Mouse (Mus musculus) layer of hippocampus, adult 8-10 months (tissue): ENCODE data around the gene Tectb. TPM values are rescaled to one million over a fixed set of nuclear protein-coding genes. Genes with fewer than 3 reads are reported as not detected.
"Not testable (repeated sequence)": the region's sequence is repeated elsewhere in the genome, so short reads cannot be mapped to it uniquely, and the experiment has no call there.

Experiments used
- DNase-seq, 2 experiments: peaks; one replicate each; pipeline ENCODE4 v3.0.0; 2022; ENCODE audit warnings: low spot score in 2 of 2
- total RNA-seq, 4 experiments: library from RNA; stranded (reverse); gene quantifications; 2 replicates each; pipeline ENCODE4 v1.2.4; 2022

Gene Tectb
- total RNA-seq = under 1 TPM in 1 of 4 experiments, not detected in 3; 0.16 TPM

DNA sequence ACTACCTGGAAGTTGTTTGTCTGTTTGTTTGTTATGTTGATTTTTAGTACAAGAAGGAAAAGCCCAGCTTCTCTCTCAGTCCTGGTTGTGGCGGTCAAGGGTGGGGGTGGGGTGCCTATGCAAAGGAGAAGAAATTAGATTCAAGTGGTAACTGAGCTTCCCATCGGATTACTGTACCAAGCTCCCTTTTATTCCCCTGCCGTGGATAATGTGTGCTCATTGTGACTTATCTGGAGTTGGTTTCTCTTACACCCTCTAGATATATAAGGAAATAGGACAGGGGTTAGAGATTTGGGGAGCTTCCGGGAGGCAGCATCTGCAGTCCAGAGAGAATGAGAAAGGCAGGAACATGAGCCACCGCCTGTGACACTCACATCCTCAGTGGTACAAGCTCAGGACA lies at the start of gene Tectb:
TSS of gene Tectb (plus strand) at position 301 of the 400 bp plus-strand sequence.
- DNase-seq = no peak

DNA sequence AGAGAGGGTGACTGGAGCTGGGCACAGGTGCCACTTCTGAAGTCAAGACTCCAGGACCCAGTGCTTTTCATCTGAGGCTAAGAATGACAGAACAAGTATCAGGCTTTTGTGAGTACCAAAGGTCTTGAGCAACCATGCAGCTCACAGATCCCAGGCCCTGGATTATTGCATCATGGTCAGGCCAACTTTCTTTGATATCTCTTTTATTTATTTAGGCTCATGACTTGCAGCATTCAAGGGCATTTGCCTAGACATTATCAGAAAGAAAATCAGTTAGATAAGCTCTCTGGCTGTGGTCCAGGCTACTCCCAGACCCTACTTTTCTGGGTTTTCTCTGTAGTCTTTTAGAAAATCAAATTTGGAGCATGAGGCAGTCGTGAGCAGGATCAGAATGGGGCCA lies 48.8 kb upstream of the Tectb start:
- DNase-seq = no peak

DNA sequence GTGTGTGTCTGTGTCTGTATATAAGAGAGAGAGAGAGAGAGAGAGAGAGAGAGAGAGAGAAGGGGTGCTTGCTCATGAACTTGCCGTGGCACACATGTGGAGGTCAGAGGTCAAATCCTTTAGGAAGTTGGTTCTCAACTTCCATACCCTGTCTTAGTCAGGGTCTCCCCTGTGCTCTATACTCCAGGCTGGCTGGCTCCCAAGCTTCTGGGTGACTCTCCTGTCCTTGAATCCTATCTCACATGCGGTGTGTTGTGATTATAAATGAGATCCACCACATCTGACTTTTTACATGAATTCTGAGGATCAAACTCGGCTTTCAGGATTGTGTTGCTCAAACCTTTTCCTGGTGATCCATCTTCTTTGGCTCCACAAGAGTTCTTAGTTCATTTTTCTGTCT lies 48.1 kb upstream of the Tectb start:
- no peak for DNase-seq

DNA sequence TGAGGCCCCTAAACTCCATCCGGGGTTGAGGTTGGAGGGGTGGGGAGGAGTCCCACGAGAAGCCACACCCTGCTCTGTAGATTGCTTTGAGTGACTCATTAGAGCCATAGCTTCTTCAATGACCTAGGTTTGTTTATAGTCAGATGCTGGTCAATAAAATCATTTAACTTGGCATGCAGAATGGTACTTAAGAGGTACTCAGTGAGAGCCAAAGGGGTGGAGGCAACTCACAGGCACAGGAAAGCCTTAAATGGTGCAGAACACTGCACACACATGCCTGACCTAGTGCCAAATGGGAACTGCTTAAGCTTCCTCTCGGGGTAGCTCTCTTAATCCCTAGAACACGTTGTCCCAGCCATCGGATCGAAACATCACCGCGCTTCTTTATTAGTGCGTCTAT lies 46.0 kb upstream of the Tectb start:
- DNase-seq = no peak

DNA sequence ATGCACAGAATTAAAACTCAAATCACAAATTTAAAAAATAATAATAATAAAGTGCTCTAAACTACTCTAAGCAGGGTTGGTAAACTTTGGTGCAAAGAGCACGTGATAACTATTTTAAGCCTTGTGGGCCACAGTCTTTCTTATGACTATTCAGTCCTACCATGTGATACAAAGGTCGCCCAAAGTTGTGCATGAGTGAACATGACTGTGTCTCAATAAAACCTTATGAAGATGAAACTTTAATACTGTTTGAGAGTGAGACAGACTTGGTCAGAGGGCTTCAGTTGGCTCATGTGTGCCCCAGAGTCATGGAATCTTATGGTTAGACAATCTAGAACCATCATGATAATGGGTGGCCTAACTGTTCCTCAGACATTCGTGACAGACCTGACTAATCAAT lies 44.6 kb upstream of the Tectb start:
- DNase-seq = no peak

DNA sequence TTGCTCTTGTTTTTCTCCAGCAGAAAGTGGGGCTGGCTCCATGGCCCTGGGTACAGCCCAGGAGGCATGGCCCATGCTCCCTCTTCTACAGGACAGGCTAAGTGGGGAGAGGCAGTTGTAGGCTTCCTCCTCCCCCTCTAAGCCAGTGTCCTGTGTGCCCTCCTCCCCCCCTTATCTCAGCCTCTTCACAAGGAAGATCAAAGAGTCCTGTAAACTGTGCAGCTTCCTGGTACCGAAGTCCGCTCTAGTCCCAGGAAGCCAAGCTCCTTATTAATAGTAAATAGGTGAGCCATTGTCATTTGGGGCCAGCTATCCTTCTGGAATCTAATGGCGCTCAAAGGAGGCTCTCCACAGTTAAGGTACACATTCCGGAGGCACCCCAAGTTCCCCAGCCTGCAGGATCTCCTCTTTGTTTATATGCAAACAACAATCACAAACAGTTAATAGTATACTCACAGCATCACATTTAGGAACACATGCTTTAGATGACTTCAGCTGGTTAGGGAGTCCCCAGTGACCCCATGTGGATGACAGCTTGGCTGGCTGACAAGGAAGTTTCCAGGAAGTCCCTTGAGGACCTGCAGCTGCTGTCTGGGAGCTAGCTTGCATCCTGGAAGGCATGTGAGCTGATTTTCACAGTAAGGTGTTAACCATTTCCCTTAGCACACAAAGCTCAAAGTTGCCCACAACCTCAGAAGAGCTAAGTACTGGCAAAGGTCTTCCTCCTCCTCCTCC lies 43.7 kb upstream of the Tectb start:
- no peak for DNase-seq

DNA sequence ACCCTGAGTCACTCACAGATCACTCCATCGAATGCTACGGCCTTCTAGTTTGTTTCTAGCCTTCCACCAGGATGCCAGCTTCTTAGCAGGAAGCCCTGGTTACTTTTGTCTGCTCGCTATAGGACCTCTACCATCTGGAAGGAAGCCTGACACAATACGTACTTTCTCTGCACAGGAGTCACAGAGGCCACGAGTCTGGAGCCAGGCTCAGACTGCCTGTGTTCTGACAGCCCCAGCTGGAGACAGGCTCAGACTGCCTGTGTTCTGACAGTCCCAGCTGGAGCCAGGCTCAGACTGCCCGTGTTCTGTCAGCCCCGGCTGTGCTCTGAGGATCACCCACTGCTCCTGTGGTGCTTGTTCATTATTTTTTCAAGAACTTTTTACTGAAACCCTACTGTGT lies 42.6 kb upstream of the Tectb start:
- no peak for DNase-seq

DNA sequence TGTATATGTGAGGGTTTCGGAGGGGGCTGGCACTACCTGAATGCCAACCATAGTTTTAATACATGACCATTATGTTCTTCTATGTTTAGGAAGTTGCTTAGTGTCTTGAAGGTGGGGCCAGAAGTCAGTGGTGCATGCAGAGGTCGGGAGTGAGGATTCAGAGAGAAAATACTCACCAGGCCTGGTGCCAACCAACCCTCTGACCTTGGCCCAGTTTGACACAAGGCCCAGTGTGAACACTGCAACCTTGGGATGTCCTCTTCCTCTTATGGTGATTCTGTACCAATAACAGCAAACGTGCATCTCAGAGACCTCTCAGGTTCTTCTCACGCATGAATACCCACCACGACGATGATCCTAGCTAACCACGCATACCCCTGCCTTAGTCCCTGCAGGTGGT lies 42.0 kb upstream of the Tectb start:
- no peak for DNase-seq

DNA sequence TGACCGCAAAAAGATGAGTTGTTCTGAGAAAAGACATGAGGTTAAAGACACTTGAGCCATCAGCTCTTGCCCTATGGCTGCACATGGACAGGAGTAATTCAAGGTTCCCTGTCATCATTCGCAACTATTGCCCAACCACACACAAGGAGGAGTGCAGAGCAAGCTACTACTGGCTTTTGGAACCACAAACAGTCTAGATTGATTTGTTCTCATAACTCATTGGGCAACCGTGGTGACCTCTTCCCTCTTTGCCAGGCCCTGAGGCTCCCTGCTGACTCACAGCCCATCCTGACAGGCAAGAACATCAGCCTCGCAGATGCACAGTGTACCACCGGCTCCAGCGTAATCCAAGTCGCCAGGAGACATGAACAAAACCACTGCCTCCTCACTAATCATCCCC lies 41.2 kb upstream of the Tectb start:
- DNase-seq = no peak

DNA sequence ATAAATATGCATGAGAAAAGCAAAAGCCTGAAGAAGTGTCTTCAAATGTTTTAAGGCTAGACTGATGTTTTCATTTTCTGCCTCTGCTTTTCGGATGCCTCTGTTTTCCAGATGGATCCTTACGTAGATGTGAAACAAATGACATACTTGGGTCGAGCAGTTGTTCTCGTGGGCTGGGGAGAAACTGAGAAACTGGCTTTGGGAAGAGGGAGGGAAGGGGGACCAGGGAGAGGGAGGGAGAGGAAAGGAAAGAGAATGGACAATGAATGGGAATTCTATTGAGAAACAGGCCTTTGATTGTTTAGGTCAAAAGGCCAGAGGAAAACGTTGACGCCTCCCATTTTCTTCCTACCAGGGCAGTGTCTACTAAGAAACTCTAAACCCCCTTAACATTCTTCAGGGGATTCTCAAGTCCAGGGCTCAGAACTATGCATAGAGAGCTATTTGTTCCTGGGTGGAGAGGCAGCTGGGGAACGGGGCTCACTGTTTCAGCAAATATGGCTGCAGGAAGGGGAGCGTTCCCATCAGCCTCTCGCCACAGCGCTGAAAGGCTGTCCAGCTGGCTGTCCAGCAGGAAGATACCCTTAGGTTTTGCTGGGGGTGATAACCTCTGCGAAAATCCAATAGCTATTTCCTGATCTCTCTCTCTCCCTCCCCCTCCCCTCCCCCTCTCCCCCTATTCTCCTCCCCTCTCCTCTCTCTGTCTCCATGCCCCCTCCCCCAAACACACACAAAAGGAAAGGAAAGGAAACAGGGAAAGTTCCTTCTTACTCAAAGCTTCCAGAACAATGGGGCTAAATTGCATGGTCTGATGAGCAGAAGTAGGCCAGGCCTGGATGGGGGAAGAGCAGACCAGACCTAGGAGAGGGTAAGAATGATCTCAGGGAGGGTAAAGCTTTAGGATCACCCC lies 36.9 kb upstream of the Tectb start:
- no peak for DNase-seq

DNA sequence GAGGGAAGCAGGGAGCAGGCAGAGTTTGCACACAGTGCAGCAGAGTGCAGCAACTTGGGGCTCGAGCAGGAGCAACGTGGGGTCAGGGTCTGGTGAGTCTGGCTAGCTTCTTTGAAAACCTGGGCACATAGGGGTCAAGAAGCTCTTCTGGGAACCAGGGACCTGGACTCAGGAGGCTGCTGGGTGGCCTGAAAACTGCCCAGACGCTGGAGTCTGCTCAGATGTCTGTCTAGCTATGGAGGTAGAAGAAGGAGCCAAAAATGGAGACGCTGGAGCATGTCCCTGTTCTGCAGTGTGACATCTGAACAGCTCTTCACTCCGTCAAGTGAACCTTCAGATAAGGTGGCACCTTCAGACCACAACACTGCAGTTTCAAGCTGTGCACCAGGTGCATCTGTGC lies 35.8 kb upstream of the Tectb start:
- no peak for DNase-seq

DNA sequence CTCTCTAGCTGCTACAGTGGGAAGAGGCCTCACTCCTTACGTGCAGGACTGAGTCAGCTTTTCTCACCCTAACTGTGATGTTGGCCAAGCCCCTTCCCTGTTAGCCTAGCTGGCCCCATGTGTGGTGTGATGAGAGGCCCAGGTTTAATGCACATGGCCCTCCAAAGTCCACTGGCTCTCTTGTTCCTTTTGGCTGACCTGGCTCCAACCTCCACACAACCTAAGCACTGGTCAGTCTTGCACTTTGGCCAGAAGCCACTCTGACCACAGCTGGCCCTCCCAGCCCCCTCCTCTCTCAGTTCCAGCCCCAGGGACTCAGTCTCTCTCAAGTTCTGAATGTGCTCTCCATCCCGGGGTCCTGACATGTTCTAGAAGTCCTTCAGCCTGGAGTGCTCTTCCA lies 35.4 kb upstream of the Tectb start:
- DNase-seq = no peak

DNA sequence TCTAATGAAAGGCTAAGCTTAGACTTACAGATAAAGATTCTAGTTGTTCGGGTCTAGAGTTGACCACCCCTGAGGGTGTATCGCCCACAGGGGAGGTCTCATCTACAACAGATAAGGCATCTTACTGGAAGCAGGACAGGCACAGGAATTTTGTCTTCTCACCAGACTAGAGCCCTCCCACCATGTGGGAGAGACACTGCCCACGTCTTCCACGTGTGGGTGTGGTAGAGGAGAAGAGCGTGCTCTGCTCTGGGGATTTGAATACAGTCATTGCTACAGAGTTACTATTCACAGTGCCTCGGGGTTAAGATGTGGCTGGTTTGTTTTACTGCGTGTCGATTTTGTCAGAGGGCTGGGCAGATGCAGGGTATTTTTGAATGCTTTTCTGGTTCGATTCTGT lies 33.0 kb upstream of the Tectb start:
- DNase-seq = no peak

DNA sequence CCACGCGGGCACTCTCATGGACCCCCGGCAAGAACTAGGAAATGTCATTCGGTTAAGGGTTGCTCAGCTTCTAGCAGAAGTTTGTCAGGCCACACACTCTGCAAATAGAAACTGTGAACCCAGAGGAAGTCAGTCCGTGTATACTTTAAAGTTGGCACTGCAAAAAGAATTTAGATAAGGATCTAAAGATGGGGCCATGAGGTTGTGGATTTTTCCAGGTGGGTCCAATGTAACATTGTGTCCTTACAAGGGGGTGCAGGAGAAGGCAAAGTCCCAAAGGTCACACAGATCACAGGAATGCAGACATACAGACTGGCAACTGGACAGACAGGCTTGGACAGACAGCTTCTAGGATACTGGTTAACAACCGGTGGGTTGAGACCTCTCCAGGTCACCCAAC lies 32.4 kb upstream of the Tectb start:
- no peak for DNase-seq

DNA sequence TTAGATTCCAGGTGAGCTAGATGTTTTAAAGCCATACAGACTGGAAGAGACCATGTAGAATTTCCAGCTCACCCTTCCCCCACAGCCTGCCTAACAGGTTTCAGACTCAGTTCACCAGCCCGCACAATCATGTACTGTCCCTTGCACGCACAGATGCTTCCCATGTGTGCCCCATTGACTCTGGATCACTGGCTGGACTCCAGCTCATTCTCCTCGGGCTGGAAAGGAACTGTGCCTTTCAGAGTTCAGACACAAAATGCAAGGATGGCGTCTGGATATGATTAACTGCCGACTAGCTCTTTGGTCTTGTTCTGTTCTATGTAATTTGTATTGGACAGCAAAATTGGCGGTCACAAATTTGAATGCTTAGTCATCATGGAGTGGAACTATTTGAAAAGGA lies 30.9 kb upstream of the Tectb start:
- DNase-seq = no peak

DNA sequence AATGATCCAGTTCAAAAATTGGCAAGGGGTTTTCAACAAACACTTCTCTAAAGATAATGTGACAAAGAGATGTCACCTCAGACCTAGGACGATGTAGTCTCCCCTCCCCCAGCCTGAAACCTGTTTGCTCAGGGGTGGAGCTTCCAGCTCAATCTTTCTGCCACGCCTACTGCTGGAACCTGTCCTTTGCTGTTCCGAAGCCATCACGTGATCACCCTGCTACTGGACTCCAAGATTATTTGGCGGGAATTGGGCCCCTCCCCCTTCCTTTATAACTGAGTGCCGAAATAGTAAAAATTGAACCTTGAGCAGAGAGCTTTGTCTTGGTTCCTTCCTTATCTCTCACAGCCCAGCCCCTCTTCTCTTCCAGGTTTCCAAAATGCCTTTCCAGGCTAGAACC lies 28.3 kb upstream of the Tectb start:
- DNase-seq = not testable (repeated sequence)

DNA sequence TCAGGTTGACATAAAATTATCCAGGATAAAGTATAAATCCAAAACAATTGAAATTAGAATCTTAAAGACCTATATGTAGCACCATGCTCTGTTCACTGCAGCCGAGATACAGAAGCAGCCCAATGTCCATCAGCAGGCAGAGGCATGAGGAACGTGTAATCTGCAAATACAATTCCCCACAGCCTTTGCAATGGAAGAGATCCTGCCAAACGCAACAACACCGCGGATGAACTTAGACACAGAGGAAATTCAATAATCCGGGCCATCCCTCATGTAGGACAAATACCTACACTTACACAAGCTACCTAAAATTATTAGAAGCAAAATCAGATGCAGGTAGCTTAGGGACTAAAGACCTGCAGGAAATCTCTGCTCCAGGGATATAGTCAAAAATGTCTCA lies 27.6 kb upstream of the Tectb start:
- no peak for DNase-seq

DNA sequence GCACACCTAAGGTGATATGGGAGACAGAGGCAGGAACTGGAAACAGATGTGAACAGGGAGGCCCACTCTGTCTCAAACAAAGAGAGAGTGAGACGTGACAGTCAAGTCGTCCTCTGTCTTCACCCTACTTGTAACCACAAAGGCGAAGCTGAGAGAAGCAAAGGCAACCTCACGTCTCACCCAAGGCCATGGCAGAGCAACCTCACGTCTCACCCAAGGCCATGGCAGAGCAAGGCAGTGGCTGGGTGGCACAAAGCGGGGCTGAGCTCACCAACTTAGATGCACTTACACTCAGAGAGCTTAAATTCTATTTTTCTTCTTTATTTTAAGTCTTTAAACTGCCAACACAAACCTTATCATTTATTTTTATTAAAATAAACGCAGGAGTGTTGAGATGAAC lies 23.5 kb upstream of the Tectb start:
- DNase-seq = no peak

DNA sequence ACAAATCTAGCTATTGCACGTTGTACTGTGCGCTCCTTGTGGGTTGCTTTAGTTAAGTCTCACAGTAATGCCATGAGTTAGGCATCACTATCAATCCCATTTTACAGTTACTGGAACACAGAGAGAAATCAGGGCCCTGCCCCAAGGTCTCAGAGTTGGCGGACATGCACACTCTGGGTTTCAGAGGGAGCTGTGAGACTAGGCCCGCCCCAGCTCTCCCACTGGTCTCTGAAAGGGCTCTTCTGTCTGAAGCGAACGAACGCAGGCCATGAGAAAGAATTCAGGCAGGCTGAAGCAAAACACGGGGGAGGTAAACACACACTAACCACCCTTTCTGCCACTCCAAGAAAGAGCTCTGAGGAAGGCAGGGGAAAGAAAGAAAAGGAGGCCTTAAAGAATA lies 21.9 kb upstream of the Tectb start:
- no peak for DNase-seq

DNA sequence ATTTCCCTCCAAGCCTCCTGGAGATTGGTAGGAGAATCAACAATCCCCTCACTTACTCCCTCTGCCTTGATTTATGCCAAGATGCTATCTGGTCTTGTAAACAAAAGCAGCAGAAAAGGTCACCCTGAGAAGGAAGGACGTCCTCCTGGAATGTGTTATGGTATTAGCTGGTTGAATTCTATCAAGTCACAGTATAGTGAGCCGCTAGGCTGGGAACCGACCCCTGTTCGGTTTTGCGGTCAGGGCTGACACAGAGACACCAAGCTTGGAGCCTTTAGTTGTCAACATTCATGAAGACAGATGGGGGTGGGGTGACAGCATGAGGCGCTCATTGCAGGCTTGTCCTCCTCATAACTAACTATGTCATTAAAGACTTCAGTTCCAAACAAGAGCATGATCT lies 20.7 kb upstream of the Tectb start:
- DNase-seq = no peak

DNA sequence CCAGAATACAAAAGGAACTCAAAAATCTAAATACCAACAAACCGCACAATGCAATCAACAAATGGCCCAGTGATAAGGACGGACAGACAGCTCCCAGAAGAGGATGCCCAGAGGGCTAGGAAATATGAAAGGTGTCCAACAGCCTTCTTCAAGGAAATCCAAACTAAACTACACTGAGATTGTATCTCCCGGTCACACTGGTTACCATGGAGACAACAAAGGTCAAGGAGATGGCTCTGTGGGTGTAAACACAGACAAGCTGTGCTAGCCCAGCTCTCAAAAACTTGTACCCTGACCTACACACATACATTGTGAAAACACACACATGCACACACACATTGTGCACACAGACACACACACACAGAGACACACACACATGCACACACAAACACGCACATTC lies 18.3 kb upstream of the Tectb start:
- DNase-seq = no peak

DNA sequence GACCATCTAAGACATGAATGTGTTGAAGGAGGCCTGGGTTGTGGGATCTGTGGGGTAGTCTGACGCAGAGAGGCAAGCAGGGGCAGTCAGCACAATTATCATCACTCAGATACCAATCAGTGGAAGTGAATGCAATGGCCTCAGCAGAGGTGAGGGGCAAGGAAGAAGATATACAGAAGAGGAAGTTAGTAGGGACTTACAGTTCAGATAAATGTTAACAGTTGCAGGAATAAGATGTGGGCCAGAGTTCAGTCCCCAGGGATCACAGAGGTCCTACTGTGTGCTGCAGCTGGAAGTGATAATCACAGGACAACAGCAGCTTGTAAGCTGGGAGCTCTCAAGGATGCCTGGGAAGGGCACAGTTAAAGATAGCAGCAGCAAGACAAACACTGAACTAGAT lies 16.4 kb upstream of the Tectb start:
- DNase-seq = no peak
